In the genomic region with DNA sequence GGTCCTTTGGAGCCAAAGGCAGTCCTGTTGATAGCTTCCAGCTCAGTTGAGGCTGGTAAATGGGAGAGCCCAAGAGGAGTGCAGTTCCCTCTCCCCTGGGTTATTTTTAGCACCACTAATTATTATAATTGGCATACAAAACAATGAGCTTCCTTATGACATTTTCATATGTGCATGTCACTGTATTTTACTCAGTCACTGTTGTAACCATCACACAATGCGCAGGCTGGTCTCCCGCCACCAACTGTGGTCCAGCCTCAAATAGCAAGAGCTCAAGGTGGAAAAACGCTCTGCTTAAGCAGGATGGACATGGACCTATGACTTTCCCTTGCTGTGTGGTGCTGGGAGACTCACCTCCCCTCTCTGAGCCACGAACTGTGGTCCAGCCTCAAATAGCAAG, we compare ENCODE assay signal across 10 mouse cellular contexts. TPM values are rescaled to one million over a fixed set of nuclear protein-coding genes. Genes with fewer than 3 reads are reported as not detected.
DNase-seq lines count a peak whose midpoint lies in the region; ATAC-seq and TF ChIP-seq lines count a peak whose summit lies in the region.
"Had no signal": no experiment of that assay in that cellular context is flagged by ENCODE, and none has a peak within 500 bp of the region (broad histone marks: within the 10 kb centered on the region; RNA-seq: fewer than 3 reads in every experiment).

No protein-coding gene starts in this region.

- H3K79me2 ChIP-seq in CH12.LX (replicated peaks; ENCODE audit: control insufficient read depth, extremely low read depth, insufficient read depth, poor library complexity, severe bottlenecking) = no peaks in the 10 kb centered on the region

- DNase-seq in heart, postnatal 36 days = no peak
- no peak for DNase-seq in CH12.LX (ENCODE audit: extremely low read depth)
- no peak for DNase-seq in forebrain, embryonic 14.5 days (ENCODE audit: low spot score)
- no peak for DNase-seq in kidney, postnatal 25 days
- no peak for DNase-seq in gastrocnemius, adult 8-10 months (ENCODE audit: low spot score in 2 of 2)
- DNase-seq: kidney, postnatal 14 days had no signal

- WGBS in heart, embryonic 14.5 days = 73% methylated on average over 4 of the region's 4 CpGs
- 78% methylated on average over 4 of the region's 4 CpGs for WGBS in forebrain, embryonic 14.5 days
- WGBS in limb, embryonic 15.5 days = 75% methylated on average over 4 of the region's 4 CpGs

- no peak for TF ChIP-seq CTCF in CH12.LX (conservative IDR thresholded peaks at IDR 0.05 in 1 of 2, IDR thresholded peaks at IDR 0.05 in 1 of 2; ENCODE audit: low read depth in 2 of 2, low read length in 2 of 2)

- peak overlapping the region; percentile 1 to 38; a peak in 2 of 4 replicates for H3K27ac ChIP-seq in heart, embryonic 14.5 days (replicated peaks in 1 of 2; ENCODE audit: control insufficient read depth in 1 of 2, insufficient read depth in 1 of 2, low read depth in 2 of 2, low read length in 2 of 2)
- H3K27ac ChIP-seq in CH12.LX (ENCODE audit: insufficient read depth, low read depth) = peak overlapping the region; percentile 88
- H3K27ac ChIP-seq in forebrain, embryonic 14.5 days (ENCODE audit: low read depth, low read length) = no peak overlapping the region
- H3K27ac ChIP-seq in limb, embryonic 15.5 days = peak overlapping the region; percentile 75

- ATAC-seq in heart, embryonic 14.5 days (ENCODE audit: insufficient number of reproducible peaks, insufficient read depth, low FRiP score, low read depth) = no peak
- ATAC-seq in forebrain, embryonic 14.5 days = peak; percentile 21; the same call in 1 of the 2 replicates
- no peak for ATAC-seq in limb, embryonic 15.5 days (ENCODE audit: insufficient number of reproducible peaks, low FRiP score, low TSS enrichment, low read depth)
- ATAC-seq in CD4-positive, CD25-positive, alpha-beta regulatory T cell, adult 4 months = no peak

- H3K36me3 ChIP-seq in heart, embryonic 14.5 days (ENCODE audit: control insufficient read depth, insufficient read depth, low read length) = no peaks in the 10 kb centered on the region
- no peaks in the 10 kb centered on the region for H3K36me3 ChIP-seq in CH12.LX (replicated peaks in 1 of 2; ENCODE audit: control insufficient read depth in 1 of 2, insufficient read depth in 1 of 2, low read length in 1 of 2)
- H3K36me3 ChIP-seq in forebrain, embryonic 14.5 days (ENCODE audit: control insufficient read depth, insufficient read depth, low read length) = no peaks in the 10 kb centered on the region
- no peaks in the 10 kb centered on the region for H3K36me3 ChIP-seq in limb, embryonic 15.5 days

- H3K4me3 ChIP-seq in heart, embryonic 14.5 days (ENCODE audit: control insufficient read depth in 1 of 2, insufficient read depth in 1 of 2, low read depth in 1 of 2, low read length in 2 of 2) = peak overlapping the region in 1 of 2 experiments; percentile 5; a peak in 1 of 4 replicates
- peak overlapping the region in 1 of 3 experiments; percentile 15 for H3K4me3 ChIP-seq in CH12.LX (replicated peaks in 1 of 3; ENCODE audit: low read depth in 2 of 3, low read length in 2 of 3, poor library complexity in 1 of 3)
- H3K4me3 ChIP-seq in forebrain, embryonic 14.5 days (ENCODE audit: low read depth, low read length) = no peak overlapping the region
- 0 out of 2 replicates have a peak overlapping the region, but pooled peaks have one; percentile 20 for H3K4me3 ChIP-seq in limb, embryonic 15.5 days

- dilution Hi-C loops in CH12.LX (cut with MboI; ENCODE audit: extremely low pct_ligation_motif_present, extremely low pct_unique_long_range_greater_than_20kb, low sequenced_read_pairs) = no loop called here

- no peaks in the 10 kb centered on the region for H3K9me3 ChIP-seq in heart, embryonic 14.5 days (ENCODE audit: control insufficient read depth, low read length)
- no peaks in the 10 kb centered on the region for H3K9me3 ChIP-seq in CH12.LX (replicated peaks; ENCODE audit: low read length)
- no peaks in the 10 kb centered on the region for H3K9me3 ChIP-seq in forebrain, embryonic 14.5 days (replicated peaks; ENCODE audit: control insufficient read depth, low read length)
- no peaks in the 10 kb centered on the region for H3K9me3 ChIP-seq in limb, embryonic 15.5 days

- TF ChIP-seq EP300 in CH12.LX (IDR thresholded peaks at IDR 0.05; ENCODE audit: low read length) = no peak

- no peaks in the 10 kb centered on the region for H3K27me3 ChIP-seq in heart, embryonic 14.5 days (ENCODE audit: control insufficient read depth, insufficient read depth, low read length)
- H3K27me3 ChIP-seq in CH12.LX (replicated peaks) = no peaks in the 10 kb centered on the region
- H3K27me3 ChIP-seq in forebrain, embryonic 14.5 days (replicated peaks; ENCODE audit: control insufficient read depth, insufficient read depth, low read length) = no peaks in the 10 kb centered on the region
- no peaks in the 10 kb centered on the region for H3K27me3 ChIP-seq in limb, embryonic 15.5 days

- peak overlapping the region; percentile 49 for H3K9ac ChIP-seq in heart, embryonic 14.5 days (ENCODE audit: low read length)
- H3K9ac ChIP-seq in CH12.LX (ENCODE audit: insufficient read depth, low read depth) = peak overlapping the region; percentile 73
- H3K9ac ChIP-seq in forebrain, embryonic 14.5 days (ENCODE audit: low read length) = peak overlapping the region; percentile 52
- H3K9ac ChIP-seq in limb, embryonic 15.5 days = no peak overlapping the region

- in situ Hi-C loops in CH12.LX (cut with MboI; ENCODE audit: low pct_ligation_motif_present, low pct_unique_long_range_greater_than_20kb, low sequenced_read_pairs) = no loop called here

- TF ChIP-seq POLR2A in CH12.LX (IDR thresholded peaks at IDR 0.05; ENCODE audit: low read depth, low read length) = no peak

- peaks cover 9 to 21% of the 10 kb centered on the region in 2 experiments for H3K4me1 ChIP-seq in heart, embryonic 14.5 days (ENCODE audit: control insufficient read depth in 2 of 2, insufficient read depth in 2 of 2, low read length in 2 of 2)
- H3K4me1 ChIP-seq in CH12.LX (ENCODE audit: control insufficient read depth in 1 of 2, insufficient read depth in 2 of 2) = peaks cover 27 to 47% of the 10 kb centered on the region in 2 experiments
- H3K4me1 ChIP-seq in forebrain, embryonic 14.5 days (ENCODE audit: control insufficient read depth, insufficient read depth, low read length) = peaks cover 8% of the 10 kb centered on the region; the same call in 1 of the 2 replicates
- H3K4me1 ChIP-seq in limb, embryonic 15.5 days = peaks cover 34% of the 10 kb centered on the region

- intact Hi-C loops in heart, postnatal 36 days (cut with DNase I) = no loop called here

- H3K4me2 ChIP-seq in heart, embryonic 14.5 days (ENCODE audit: low read length) = peak overlapping the region; percentile 37
- peak overlapping the region; percentile 76 for H3K4me2 ChIP-seq in CH12.LX (ENCODE audit: insufficient read depth, low read depth, poor library complexity, severe bottlenecking)
- no peak overlapping the region for H3K4me2 ChIP-seq in forebrain, embryonic 14.5 days (ENCODE audit: low read length)
- peak overlapping the region; percentile 36; the same call in 1 of the 2 replicates for H3K4me2 ChIP-seq in limb, embryonic 15.5 days

- TF ChIP-seq RAD21 in CH12.LX (IDR thresholded peaks at IDR 0.05; ENCODE audit: low read depth, low read length) = no peak

TF ChIP-seq in CH12.LX, 34 proteins besides CTCF, POLR2A, EP300 and RAD21 (continues in another document):
- TF ChIP-seq TCF12 (IDR thresholded peaks at IDR 0.05; ENCODE audit: low read depth, low read length) (no peak), MXI1 (IDR thresholded peaks at IDR 0.05; ENCODE audit: low read depth, low read length) (no peak), GABPA (IDR thresholded peaks at IDR 0.05; ENCODE audit: insufficient replicate concordance, low read depth, low read length) (no peak), RCOR1 (conservative IDR thresholded peaks at IDR 0.05; ENCODE audit: low read depth, low read length) (no peak), BHLHE40 (IDR thresholded peaks at IDR 0.05; ENCODE audit: low read depth, low read length) (no peak), MAFK (IDR thresholded peaks at IDR 0.05; ENCODE audit: insufficient replicate concordance, low read length) (no peak), PAX5 (IDR thresholded peaks at IDR 0.05; ENCODE audit: low read length) (no peak), ZC3H11A (IDR thresholded peaks at IDR 0.05; ENCODE audit: low read depth, low read length) (no peak), E2F4 (IDR thresholded peaks at IDR 0.05; ENCODE audit: insufficient replicate concordance, low read depth, low read length) (no peak), TBP (conservative IDR thresholded peaks at IDR 0.05; ENCODE audit: low read depth, low read length) (no peak), USF2 (conservative IDR thresholded peaks at IDR 0.05; ENCODE audit: low read depth, low read length) (no peak), USF1 (IDR thresholded peaks at IDR 0.05; ENCODE audit: low read depth, low read length) (no peak), ELF1 (IDR thresholded peaks at IDR 0.05; ENCODE audit: low read depth, low read length) (no peak), MEF2A (IDR thresholded peaks at IDR 0.05; ENCODE audit: borderline replicate concordance, low read depth, low read length) (no peak)

RNA-seq across cellular contexts. Expression of gene Crb2, which starts 18.3 kb away (rescaled TPM):
- 2.2 and 2.4 TPM in 2 replicates for polyA plus RNA-seq in heart, embryonic 14.5 days (2014; fragmentation: Nextera tagmentation; extraction: Ambion mirVana)
- 1 to 10 TPM in 1 of 2 experiments, under 1 TPM in 1; 0.97 to 1.0 TPM for total RNA-seq in heart, postnatal 36 days (2021)
- total RNA-seq in CH12.LX (2012; rRNA removed) = 0.04 and 0.13 TPM in 2 replicates
- total RNA-seq in CH12.LX (2014; rRNA removed) = not detected in 2 replicates
- polyA plus RNA-seq in CH12.LX (2012; ENCODE audit: insufficient read length, low read depth) = 0.07 TPM in 2 replicates
- polyA plus RNA-seq in forebrain, embryonic 14.5 days (2014; fragmentation: Nextera tagmentation; extraction: Ambion mirVana) = 4.0 and 4.2 TPM in 2 replicates
- polyA plus RNA-seq in limb, embryonic 15.5 days (2015; fragmentation: Nextera tagmentation; extraction: Ambion mirVana) = 0.31 and 0.36 TPM in 2 replicates
- polyA plus RNA-seq in CD4-positive, CD25-positive, alpha-beta regulatory T cell, adult 4 months (2017; shearing (Covaris generic)) = under 1 TPM in 1 of 2 experiments, not detected in 1; 0.28 TPM
- total RNA-seq in gastrocnemius, adult 8-10 months (2022) = under 1 TPM in 3 of 4 experiments, not detected in 1; 0.02 to 0.08 (median 0.04) TPM
- total RNA-seq: common myeloid progenitor, adult 5-6 weeks had no signal

RNA-seq across cellular contexts. Expression of gene Strbp, which starts 54.1 kb away (rescaled TPM):
- polyA plus RNA-seq in heart, embryonic 14.5 days (2014; fragmentation: Nextera tagmentation; extraction: Ambion mirVana) = 25.9 and 30.2 TPM in 2 replicates
- total RNA-seq in heart, postnatal 36 days (2021) = 10 to 100 TPM; 19.3 to 21.2 TPM
- total RNA-seq in CH12.LX (2012; rRNA removed) (38.4 and 40.1 TPM in 2 replicates), CH12.LX (2014; rRNA removed) (48.5 and 57.9 TPM in 2 replicates)
- polyA plus RNA-seq in CH12.LX (2012; ENCODE audit: insufficient read length, low read depth) = 61.8 and 67.9 TPM in 2 replicates
- polyA plus RNA-seq in forebrain, embryonic 14.5 days (2014; fragmentation: Nextera tagmentation; extraction: Ambion mirVana) = 114 and 133 TPM in 2 replicates
- polyA plus RNA-seq in limb, embryonic 15.5 days (2015; fragmentation: Nextera tagmentation; extraction: Ambion mirVana) = 26.2 and 30.8 TPM in 2 replicates
- polyA plus RNA-seq in CD4-positive, CD25-positive, alpha-beta regulatory T cell, adult 4 months (2017; shearing (Covaris generic)) = 1 to 10 TPM; 7.6 to 8.3 TPM
- total RNA-seq in gastrocnemius, adult 8-10 months (2022) = 10 to 100 TPM; 20.8 to 23.8 (median 22.9) TPM
